Mouse (Mus musculus): ENCODE results near the gene Cmtm3.

- TF ChIP-seq CTCF (IDR thresholded peaks at IDR 0.05; ENCODE audit: low read depth, low read length) (peak; percentile 45), POLR2A (IDR thresholded peaks at IDR 0.05; ENCODE audit: extremely low read depth, insufficient read depth, low read length) (no peak)
These were observed 25.9 kb upstream of the Cmtm3 start for GRCm38 (mm10) chr8:104313311-104313710.
